Mouse (Mus musculus): ENCODE measurements around the gene Phactr4. TPM values are rescaled to one million over a fixed set of nuclear protein-coding genes. Genes with fewer than 3 reads are reported as not detected.

The Phactr4 gene
- total and polyA plus RNA-seq, 3 experiments, result 0.95 to 9.6 (median 1.4) TPM

- TF ChIP-seq POLR2AphosphoS2 (IDR thresholded peaks at IDR 0.05; ENCODE audit: low read depth, low read length) (peak; percentile 81), CTCF (conservative IDR thresholded peaks at IDR 0.05 in 1 of 2, IDR thresholded peaks at IDR 0.05 in 1 of 2; ENCODE audit: low read depth in 2 of 2, low read length in 2 of 2) (peak; percentile 76 to 97), SIN3A (IDR thresholded peaks at IDR 0.05; ENCODE audit: low read length) (peak; percentile 77), MAFK (IDR thresholded peaks at IDR 0.05; ENCODE audit: insufficient replicate concordance, low read length) (no peak), ZNF384 (IDR thresholded peaks at IDR 0.05; ENCODE audit: low read depth, low read length) (peak; percentile 46), PAX5 (IDR thresholded peaks at IDR 0.05; ENCODE audit: low read length) (no peak), RCOR1 (conservative IDR thresholded peaks at IDR 0.05; ENCODE audit: low read depth, low read length) (no peak), GABPA (IDR thresholded peaks at IDR 0.05; ENCODE audit: insufficient replicate concordance, low read depth, low read length) (no peak), HCFC1 (IDR thresholded peaks at IDR 0.05; ENCODE audit: low read depth, low read length) (peak; percentile 66), MAZ (IDR thresholded peaks at IDR 0.05; ENCODE audit: low read depth, low read length) (no peak), ETS1 (conservative IDR thresholded peaks at IDR 0.05; ENCODE audit: low read depth, low read length) (no peak), MYC (IDR thresholded peaks at IDR 0.05; ENCODE audit: low read depth, low read length) (peak; percentile 60; the same call in 1 of the 2 replicates), ZKSCAN1 (IDR thresholded peaks at IDR 0.05; ENCODE audit: borderline replicate concordance, low read depth, low read length) (no peak), POLR2A (IDR thresholded peaks at IDR 0.05; ENCODE audit: low read depth, low read length) (peak; percentile 94), IRF4 (IDR thresholded peaks at IDR 0.05; ENCODE audit: low read depth, low read length) (peak; percentile 43; the same call in 1 of the 2 replicates)
Observed at GRCm38 (mm10) chr4:132345135-132345842, 77.0 kb downstream of the Phactr4 start (continued).

- peak overlapping the region; percentile 95 for H3K4me2 ChIP-seq (ENCODE audit: insufficient read depth, low read depth, poor library complexity, severe bottlenecking)
- H3K4me3 ChIP-seq (replicated peaks in 1 of 3; ENCODE audit: low read depth in 2 of 3, low read length in 2 of 3, poor library complexity in 1 of 3), result peak overlapping the region; percentile 91 to 95 (median 93)
- peaks cover 2 to 34% of the 10 kb centered on the region in 2 experiments for H3K36me3 ChIP-seq (replicated peaks in 1 of 2; ENCODE audit: control insufficient read depth in 1 of 2, insufficient read depth in 1 of 2, low read length in 1 of 2)
- DNase-seq (ENCODE audit: extremely low read depth), result no peak
- H3K4me1 ChIP-seq (ENCODE audit: control insufficient read depth in 1 of 2, insufficient read depth in 2 of 2), result peaks cover 16 to 51% of the 10 kb centered on the region in 2 experiments
- H3K79me2 ChIP-seq (replicated peaks; ENCODE audit: control insufficient read depth, extremely low read depth, insufficient read depth, poor library complexity, severe bottlenecking), result peaks cover 57% of the 10 kb centered on the region
- H3K27me3 ChIP-seq (replicated peaks), result no peaks in the 10 kb centered on the region
- in situ Hi-C loops (cut with MboI; ENCODE audit: low pct_ligation_motif_present, low pct_unique_long_range_greater_than_20kb, low sequenced_read_pairs) (no loop called here), dilution Hi-C loops (cut with MboI; ENCODE audit: extremely low pct_ligation_motif_present, extremely low pct_unique_long_range_greater_than_20kb, low sequenced_read_pairs) (no loop called here)
- H3K9ac ChIP-seq (ENCODE audit: insufficient read depth, low read depth), result peak overlapping the region; percentile 83
- no peaks in the 10 kb centered on the region for H3K9me3 ChIP-seq (replicated peaks; ENCODE audit: low read length)
- peak overlapping the region; percentile 54; the same call in 1 of the 2 replicates for H3K27ac ChIP-seq (ENCODE audit: insufficient read depth, low read depth)
- TF ChIP-seq IRF4 (IDR thresholded peaks at IDR 0.05; ENCODE audit: low read depth, low read length), result no peak
- no peak for TF ChIP-seq SMC3 (IDR thresholded peaks at IDR 0.05; ENCODE audit: low read depth, low read length)
- TF ChIP-seq EP300 (IDR thresholded peaks at IDR 0.05; ENCODE audit: low read length), result no peak
- no peak for TF ChIP-seq ZKSCAN1 (IDR thresholded peaks at IDR 0.05; ENCODE audit: borderline replicate concordance, low read depth, low read length)
- no peak for TF ChIP-seq POLR2A (IDR thresholded peaks at IDR 0.05; ENCODE audit: low read depth, low read length)
- no peak for TF ChIP-seq CHD2 (IDR thresholded peaks at IDR 0.05; ENCODE audit: low read length)
- no peak for TF ChIP-seq HCFC1 (IDR thresholded peaks at IDR 0.05; ENCODE audit: low read depth, low read length)
- peak; percentile 82 for TF ChIP-seq MAX (IDR thresholded peaks at IDR 0.05; ENCODE audit: low read length)
- peak; percentile 94 for TF ChIP-seq MYC (IDR thresholded peaks at IDR 0.05; ENCODE audit: low read depth, low read length)
- TF ChIP-seq MAZ (IDR thresholded peaks at IDR 0.05; ENCODE audit: low read depth, low read length), result no peak
- no peak for TF ChIP-seq POLR2AphosphoS2 (IDR thresholded peaks at IDR 0.05; ENCODE audit: low read depth, low read length)
- no peak for TF ChIP-seq GABPA (IDR thresholded peaks at IDR 0.05; ENCODE audit: insufficient replicate concordance, low read depth, low read length)
- no peak for TF ChIP-seq CHD1 (IDR thresholded peaks at IDR 0.05; ENCODE audit: low read depth, low read length)
- TF ChIP-seq USF2 (conservative IDR thresholded peaks at IDR 0.05; ENCODE audit: low read depth, low read length), result no peak
- no peak for TF ChIP-seq TBP (conservative IDR thresholded peaks at IDR 0.05; ENCODE audit: low read depth, low read length)
- TF ChIP-seq MEF2A (IDR thresholded peaks at IDR 0.05; ENCODE audit: borderline replicate concordance, low read depth, low read length), result no peak
- peak; percentile 86; the same call in 1 of the 2 replicates for TF ChIP-seq MXI1 (IDR thresholded peaks at IDR 0.05; ENCODE audit: low read depth, low read length)
- no peak for TF ChIP-seq JUN (IDR thresholded peaks at IDR 0.05; ENCODE audit: insufficient read depth, low read depth, low read length)
- no peak for TF ChIP-seq UBTF (IDR thresholded peaks at IDR 0.05; ENCODE audit: low read depth, low read length)
- TF ChIP-seq ELF1 (IDR thresholded peaks at IDR 0.05; ENCODE audit: low read depth, low read length), result peak; percentile 63
- TF ChIP-seq TCF12 (IDR thresholded peaks at IDR 0.05; ENCODE audit: low read depth, low read length), result no peak
- TF ChIP-seq BHLHE40 (IDR thresholded peaks at IDR 0.05; ENCODE audit: low read depth, low read length), result no peak
- TF ChIP-seq CTCF (conservative IDR thresholded peaks at IDR 0.05 in 1 of 2, IDR thresholded peaks at IDR 0.05 in 1 of 2; ENCODE audit: low read depth in 2 of 2, low read length in 2 of 2), result no peak
- TF ChIP-seq MAFK (IDR thresholded peaks at IDR 0.05; ENCODE audit: insufficient replicate concordance, low read length), result no peak
- no peak for TF ChIP-seq E2F4 (IDR thresholded peaks at IDR 0.05; ENCODE audit: insufficient replicate concordance, low read depth, low read length)
- TF ChIP-seq NELFE (IDR thresholded peaks at IDR 0.05; ENCODE audit: low read depth, low read length), result no peak
- no peak for TF ChIP-seq RAD21 (IDR thresholded peaks at IDR 0.05; ENCODE audit: low read depth, low read length)
- TF ChIP-seq SIN3A (IDR thresholded peaks at IDR 0.05; ENCODE audit: low read length), result peak; percentile 76
Observed at GRCm38 (mm10) chr4:132344403-132345134, 77.7 kb downstream of the Phactr4 start.
